Mouse (Mus musculus) frontal cortex, adult 2 months (tissue): ENCODE results near the gene Mpdu1. TPM values are rescaled to one million over a fixed set of nuclear protein-coding genes. Genes with fewer than 3 reads are reported as not detected.
"Not testable (repeated sequence)": the region's sequence is repeated elsewhere in the genome, so short reads cannot be mapped to it uniquely, and the experiment has no call there.

Experiments used
- DNase-seq, 2 experiments: peaks; one replicate each; pipeline ENCODE4 v3.0.0; 2022; ENCODE audit warnings: low spot score in 1 of 2; ENCODE audit errors: extremely low spot score in 1 of 2
- polyA plus RNA-seq: library from polyadenylated mRNA; depleted of rRNA; stranded (reverse); fragments of >200 nt; gene quantifications from 2 replicates; pipeline ENCODE4 v1.2.3, GENCODE M21; 2012; rRNA removed

Gene Mpdu1
- polyA plus RNA-seq, 1 experiment: 104 TPM

DNA sequence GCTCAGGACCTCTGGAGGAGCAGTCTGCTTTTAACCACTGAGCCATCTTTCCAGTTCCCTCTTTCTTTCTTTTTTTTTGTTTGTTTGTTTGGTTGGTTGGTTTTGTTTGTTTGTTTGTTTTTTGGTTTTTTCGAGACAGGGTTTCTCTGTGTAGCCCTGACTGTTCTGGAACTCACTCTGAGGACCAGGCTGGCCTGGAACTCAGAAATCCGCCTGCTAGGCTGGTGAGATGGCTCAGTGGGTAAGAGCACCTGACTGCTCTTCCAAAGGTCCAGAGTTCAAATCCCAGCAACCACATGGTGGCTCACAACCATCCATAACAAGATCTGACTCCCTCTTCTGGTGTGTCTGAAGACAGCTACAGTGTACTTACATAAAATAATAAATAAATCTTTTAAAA, 38.1 kb downstream of the Mpdu1 start:
- not testable (repeated sequence) for DNase-seq

DNA sequence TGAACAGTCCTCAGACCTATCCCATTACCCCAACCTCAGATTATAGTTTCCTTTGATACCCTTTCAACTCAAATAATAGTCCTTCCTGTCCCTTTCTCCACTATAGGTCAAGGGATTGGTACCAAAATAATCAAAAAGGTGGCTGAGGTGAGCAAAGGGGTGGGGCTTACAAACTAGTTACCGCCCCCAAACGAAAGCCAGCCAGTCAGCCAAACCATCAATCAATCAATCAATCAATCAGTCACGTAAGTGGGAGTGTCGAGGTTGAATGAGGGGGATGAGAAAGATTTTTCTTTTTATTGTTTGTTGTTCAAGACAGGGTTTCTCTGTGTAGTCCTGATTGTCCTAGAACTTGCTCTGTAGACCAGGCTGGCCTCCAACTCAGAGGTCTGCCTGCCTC, 39.4 kb downstream of the Mpdu1 start:
- DNase-seq: no peak

DNA sequence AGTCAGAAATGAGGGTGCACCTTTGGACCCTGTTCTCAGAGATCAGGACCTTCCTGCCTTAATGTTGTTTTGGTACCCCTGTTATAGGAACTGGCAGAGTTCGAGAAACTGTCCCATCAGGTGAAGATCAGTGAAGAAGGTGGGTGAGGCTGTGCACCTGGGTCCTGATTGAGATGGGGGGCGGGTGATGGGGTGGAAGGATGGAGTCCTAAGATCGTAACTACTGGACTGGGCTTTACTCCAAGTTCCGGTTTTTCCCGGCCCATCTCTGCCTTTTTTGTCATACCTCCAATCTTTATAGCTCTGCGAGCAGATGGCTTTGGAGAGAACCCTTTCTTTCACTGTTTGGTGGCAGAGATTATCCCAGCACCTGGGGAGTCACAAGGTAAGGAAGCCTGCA, 40.0 kb downstream of the Mpdu1 start:
- DNase-seq: no peak

GRCm38 (mm10) chr11:69621571-69622268, 40.7 kb downstream of the Mpdu1 start, which contains the start of gene Sat2:
TSS of gene Sat2 (plus strand) at chr11:69622024.
- DNase-seq: no peak

DNA sequence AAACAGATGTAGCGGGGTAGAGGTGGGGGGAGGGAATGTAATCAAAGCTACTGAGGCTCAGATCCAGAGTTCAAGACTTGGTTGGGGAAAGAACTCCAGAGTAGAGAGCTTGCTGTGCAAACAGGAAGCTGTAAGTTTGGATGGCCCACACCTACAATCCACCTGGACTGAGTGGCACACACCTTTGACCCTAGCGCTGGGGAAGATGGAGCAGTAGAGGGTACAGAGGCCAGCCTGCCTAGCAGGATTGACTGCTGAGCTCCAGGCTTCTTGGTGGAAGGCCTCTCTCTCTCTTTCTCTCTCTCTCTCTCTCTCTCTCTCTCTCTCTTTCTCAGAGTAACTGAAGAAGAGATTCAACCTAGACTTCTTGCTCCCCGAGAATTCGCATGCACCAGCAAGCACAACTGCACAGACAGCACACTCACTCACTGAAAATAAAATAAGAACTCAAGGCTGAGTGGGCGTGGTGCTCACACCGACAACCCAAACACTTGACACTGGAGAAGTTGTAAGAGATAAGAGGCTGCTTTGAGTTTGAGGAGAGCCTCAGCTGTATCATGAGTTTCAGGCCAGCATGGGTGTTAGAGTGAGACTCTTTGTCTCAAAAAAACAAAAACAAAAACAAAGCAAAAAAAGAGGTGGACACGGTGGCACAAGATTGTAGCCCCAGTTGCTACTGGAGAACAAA, 41.9 kb downstream of the Mpdu1 start:
- no peak for DNase-seq

GRCm38 (mm10) chr11:69617805-69618204, 44.6 kb downstream of the Mpdu1 start, which contains the start of gene Shbg:
TSS of gene Shbg (minus strand) at chr11:69617905.
- no peak for DNase-seq

GRCm38 (mm10) chr11:69616781-69617180, 45.7 kb downstream of the Mpdu1 start:
- DNase-seq: no peak

- not testable (repeated sequence) for DNase-seq
Observed at GRCm38 (mm10) chr11:69614257-69614588, 48.2 kb downstream of the Mpdu1 start.

DNA sequence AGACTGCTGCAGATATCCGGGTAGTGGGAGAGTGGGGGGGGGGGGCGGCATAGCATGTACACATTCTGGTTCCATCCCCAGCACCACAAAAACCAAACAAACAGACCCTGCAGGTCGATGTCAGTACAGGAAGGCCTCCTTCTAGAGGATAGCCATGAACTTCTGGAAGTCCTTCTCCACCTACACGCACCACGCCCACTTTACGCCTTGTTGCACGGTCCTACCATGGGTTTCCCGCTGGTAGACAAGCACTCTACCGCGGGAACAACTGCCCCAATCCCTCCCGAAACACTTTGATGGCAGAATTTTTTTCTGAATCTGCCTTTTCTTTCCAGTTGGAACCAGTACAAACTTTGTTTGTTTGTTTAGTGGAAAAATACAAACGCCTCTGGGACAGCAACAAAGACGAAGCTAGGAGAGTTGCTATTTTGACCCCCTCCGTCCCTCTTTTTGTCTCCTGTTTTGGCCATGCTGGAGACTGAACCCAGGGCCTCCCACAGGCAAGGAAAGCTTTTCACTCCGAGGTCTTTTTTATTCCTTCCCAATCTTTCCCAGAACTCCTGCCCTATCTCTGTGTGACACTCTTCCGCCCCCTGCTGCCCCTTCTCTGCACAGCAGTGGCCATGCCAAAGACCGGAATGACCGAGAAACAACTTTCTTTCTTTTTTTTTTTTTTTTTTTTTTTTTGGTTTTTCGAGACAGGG, 48.7 kb downstream of the Mpdu1 start:
- peak in 1 of 2 experiments; percentile 88 for DNase-seq

GRCm38 (mm10) chr11:69610899-69611298, 51.5 kb downstream of the Mpdu1 start:
- DNase-seq: no peak

GRCm38 (mm10) chr11:69609416-69609815, 53.0 kb downstream of the Mpdu1 start:
- DNase-seq: no peak

DNA sequence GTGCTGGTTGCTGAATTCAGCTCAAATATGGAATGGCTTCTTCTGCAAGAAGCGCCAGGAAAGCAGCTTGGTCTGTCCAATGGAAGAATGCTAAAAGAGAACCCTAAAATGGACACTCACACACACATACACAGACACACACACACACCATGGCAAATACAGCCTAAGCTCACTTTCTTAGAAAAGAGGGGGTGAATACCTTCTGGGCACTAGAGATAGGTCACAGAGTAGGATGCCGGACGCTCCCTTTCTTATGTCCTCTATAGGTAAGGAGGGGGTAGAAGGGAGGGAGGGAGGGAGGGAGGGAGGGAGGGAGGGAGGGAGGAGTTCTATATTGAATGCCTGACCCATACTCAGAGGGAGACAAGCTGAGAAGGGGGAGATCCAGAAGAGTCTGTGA, 53.9 kb downstream of the Mpdu1 start:
- DNase-seq: no peak

DNA sequence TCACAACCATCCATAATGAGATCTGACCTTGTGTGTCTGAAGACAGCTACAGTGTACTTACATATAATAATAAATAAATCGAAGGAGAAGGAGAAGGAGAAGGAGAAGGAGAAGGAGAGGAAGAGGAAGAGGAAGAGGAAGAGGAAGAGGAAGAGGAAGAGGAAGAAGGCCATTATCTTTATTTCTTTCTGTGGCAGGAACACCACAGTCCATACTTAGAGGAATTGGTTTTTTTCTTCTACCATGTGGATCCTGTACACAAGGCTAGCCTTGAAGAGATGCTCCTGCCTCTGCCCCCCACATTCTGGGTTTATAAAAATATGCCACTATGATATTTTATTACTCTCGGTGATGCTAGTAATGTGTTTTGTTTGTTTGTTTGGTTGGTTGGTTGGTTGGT, 55.6 kb downstream of the Mpdu1 start:
- no peak for DNase-seq

Other genes starting within 250 kb of the Mpdu1 start
- 12.3 and 12.7 TPM in 2 replicates for gene Kdm6b, start 249.0 kb downstream of the Mpdu1 start, polyA plus RNA-seq
- gene Dnah2, start 113.5 kb downstream of the Mpdu1 start, polyA plus RNA-seq: 2.7 and 4.6 TPM in 2 replicates
- gene Efnb3, start 102.4 kb downstream of the Mpdu1 start, polyA plus RNA-seq: 78.4 and 80.4 TPM in 2 replicates
- gene Wrap53, start 82.4 kb downstream of the Mpdu1 start, polyA plus RNA-seq: 12.2 and 12.9 TPM in 2 replicates
- 36.7 and 38.4 TPM in 2 replicates for gene Trp53, start 82.3 kb downstream of the Mpdu1 start, polyA plus RNA-seq
- 324 and 357 TPM in 2 replicates for gene Atp1b2, start 56.7 kb downstream of the Mpdu1 start, polyA plus RNA-seq
- gene Shbg, start 44.7 kb downstream of the Mpdu1 start, polyA plus RNA-seq: 0.11 and 0.16 TPM in 2 replicates
- 20.3 and 26.3 TPM in 2 replicates for gene Sat2, start 40.6 kb downstream of the Mpdu1 start, polyA plus RNA-seq
- gene Fxr2, start 29.7 kb downstream of the Mpdu1 start, polyA plus RNA-seq: 136 and 154 TPM in 2 replicates
- 0.34 TPM in 1 of 2 replicates, not detected in the other for gene Sox15, start 7.3 kb downstream of the Mpdu1 start, polyA plus RNA-seq
- 13.7 TPM in 2 replicates for gene Cd68, start 3.5 kb upstream of the Mpdu1 start, polyA plus RNA-seq
- 365 and 370 TPM in 2 replicates for gene Eif4a1, start 9.8 kb upstream of the Mpdu1 start, polyA plus RNA-seq
- gene Senp3, start 19.4 kb upstream of the Mpdu1 start, polyA plus RNA-seq: 138 and 154 TPM in 2 replicates
- 5.3 and 5.4 TPM in 2 replicates for gene Tnfsf13, start 23.1 kb upstream of the Mpdu1 start, polyA plus RNA-seq
- 17.1 and 20.6 TPM in 2 replicates for gene Tnfsf12, start 33.2 kb upstream of the Mpdu1 start, polyA plus RNA-seq
- 2.9 and 4.9 TPM in 2 replicates for gene Tnfsfm13, start 33.5 kb upstream of the Mpdu1 start, polyA plus RNA-seq
- gene Polr2a, start 96.0 kb upstream of the Mpdu1 start, polyA plus RNA-seq: 30.9 and 32.6 TPM in 2 replicates
- gene Slc35g3, start 99.3 kb upstream of the Mpdu1 start, polyA plus RNA-seq: not detected in 2 replicates
- gene Zbtb4, start 103.3 kb upstream of the Mpdu1 start, polyA plus RNA-seq: 45.7 and 51.4 TPM in 2 replicates
- gene Chrnb1, start 133.3 kb upstream of the Mpdu1 start, polyA plus RNA-seq: 1.4 and 1.9 TPM in 2 replicates
- gene Fgf11, start 139.2 kb upstream of the Mpdu1 start, polyA plus RNA-seq: 18.4 and 22.0 TPM in 2 replicates
- 0.48 and 0.62 TPM in 2 replicates for gene Tmem102, start 143.0 kb upstream of the Mpdu1 start, polyA plus RNA-seq
- gene Gm39566, start 152.7 kb upstream of the Mpdu1 start, polyA plus RNA-seq: not detected in 2 replicates
- gene Spem2, start 155.8 kb upstream of the Mpdu1 start, polyA plus RNA-seq: not detected in 2 replicates
- gene Spem1, start 159.5 kb upstream of the Mpdu1 start, polyA plus RNA-seq: 0.42 and 0.58 TPM in 2 replicates
- 116 and 125 TPM in 2 replicates for gene Nlgn2, start 175.1 kb upstream of the Mpdu1 start, polyA plus RNA-seq
- gene Tmem256, start 175.9 kb upstream of the Mpdu1 start, polyA plus RNA-seq: 183 and 212 TPM in 2 replicates
- 33.6 and 37.6 TPM in 2 replicates for gene Plscr3, start 183.7 kb upstream of the Mpdu1 start, polyA plus RNA-seq
- gene Tnk1, start 196.1 kb upstream of the Mpdu1 start, polyA plus RNA-seq: 0.14 and 0.17 TPM in 2 replicates
- gene Tmem95, start 215.4 kb upstream of the Mpdu1 start, polyA plus RNA-seq: not detected in 2 replicates
- gene Kctd11, start 218.8 kb upstream of the Mpdu1 start, polyA plus RNA-seq: 1.6 and 1.8 TPM in 2 replicates
- 0.24 and 0.27 TPM in 2 replicates for gene Acap1, start 232.9 kb upstream of the Mpdu1 start, polyA plus RNA-seq
- gene 2810408A11Rik, start 238.3 kb upstream of the Mpdu1 start, polyA plus RNA-seq: 0.67 and 1.00 TPM in 2 replicates
- 98.0 and 101 TPM in 2 replicates for gene Neurl4, start 238.4 kb upstream of the Mpdu1 start, polyA plus RNA-seq